Mouse (Mus musculus): ENCODE measurements around the gene Rarg.

Rarg gene

GRCm38 (mm10) chr15:102202971-102203834, 54.1 kb downstream of the Rarg start, which contains the start of gene Zfp740:
Zfp740 (plus strand) TSS chr15:102203249.
- DNase-seq, result peak; percentile 97

- DNase-seq, result no peak
These were observed 58.5 kb downstream of the Rarg start for GRCm38 (mm10) chr15:102198841-102199240.

- DNase-seq, result no peak
These were observed 61.9 kb downstream of the Rarg start for GRCm38 (mm10) chr15:102195373-102195772.

DNA sequence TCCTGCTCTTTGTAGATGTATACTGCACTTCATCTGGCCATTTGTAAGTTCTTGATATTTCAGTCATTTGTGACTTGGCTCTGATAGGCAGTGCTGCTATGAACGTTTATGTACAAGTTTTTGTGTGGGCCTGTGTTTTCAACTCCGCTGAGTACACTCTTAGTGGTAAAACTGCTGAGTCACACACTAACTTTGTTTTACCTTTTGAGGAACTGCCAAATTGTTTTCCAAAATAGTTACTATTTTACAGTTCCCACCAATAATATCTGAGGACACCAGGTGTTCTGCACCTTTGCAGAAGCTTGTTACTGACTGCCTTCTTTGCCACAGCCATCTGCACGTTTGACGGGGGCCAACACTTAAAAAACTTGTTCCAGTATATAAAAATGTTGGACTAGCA, 62.9 kb downstream of the Rarg start:
- DNase-seq, result no peak

DNA sequence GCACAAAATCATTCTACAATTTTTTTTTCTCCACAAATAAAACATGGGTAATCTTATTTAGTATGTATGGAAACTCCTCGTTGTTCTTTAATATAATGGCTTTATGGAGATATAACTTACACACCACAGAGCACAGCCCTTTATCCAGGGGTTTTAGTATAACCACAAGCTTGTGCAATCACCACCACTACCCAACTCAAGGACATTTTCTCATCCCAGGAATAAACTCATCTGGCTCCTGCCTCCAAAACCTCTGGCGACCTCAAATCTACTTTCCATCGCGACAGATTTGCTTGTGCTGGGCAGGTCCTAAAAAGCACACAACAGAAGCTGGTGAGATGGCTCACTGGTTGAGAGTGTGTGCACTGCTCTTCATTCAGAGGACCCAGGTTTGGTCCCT, 63.7 kb downstream of the Rarg start:
- DNase-seq, result no peak

DNA sequence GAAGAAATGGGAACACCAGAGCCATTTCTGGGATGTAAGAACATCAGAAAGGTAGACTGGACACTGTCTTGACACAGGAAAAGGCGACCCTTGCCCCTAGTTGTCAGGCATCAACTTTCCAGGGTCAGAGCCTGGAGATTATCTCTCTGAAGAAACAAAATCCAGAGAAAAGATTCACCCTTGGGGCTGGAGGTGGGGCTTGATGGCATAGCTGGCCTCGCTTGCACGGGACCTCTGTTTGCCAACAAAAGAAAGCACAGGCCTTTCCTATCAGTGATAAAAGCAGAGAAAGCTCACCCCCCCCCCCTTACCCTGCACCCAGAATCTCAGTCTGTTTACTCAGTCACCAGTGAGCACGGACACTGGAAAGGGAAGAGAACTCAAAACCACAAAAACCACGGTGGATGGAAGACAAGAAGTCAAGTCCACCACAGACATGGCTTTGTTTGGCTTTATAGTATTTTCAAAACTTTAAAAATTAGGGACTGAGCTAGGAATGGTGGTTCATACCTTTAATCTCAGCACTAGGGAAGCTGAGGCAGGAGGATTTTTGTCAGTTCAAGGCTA, 64.4 kb downstream of the Rarg start:
- DNase-seq, result no peak

DNA sequence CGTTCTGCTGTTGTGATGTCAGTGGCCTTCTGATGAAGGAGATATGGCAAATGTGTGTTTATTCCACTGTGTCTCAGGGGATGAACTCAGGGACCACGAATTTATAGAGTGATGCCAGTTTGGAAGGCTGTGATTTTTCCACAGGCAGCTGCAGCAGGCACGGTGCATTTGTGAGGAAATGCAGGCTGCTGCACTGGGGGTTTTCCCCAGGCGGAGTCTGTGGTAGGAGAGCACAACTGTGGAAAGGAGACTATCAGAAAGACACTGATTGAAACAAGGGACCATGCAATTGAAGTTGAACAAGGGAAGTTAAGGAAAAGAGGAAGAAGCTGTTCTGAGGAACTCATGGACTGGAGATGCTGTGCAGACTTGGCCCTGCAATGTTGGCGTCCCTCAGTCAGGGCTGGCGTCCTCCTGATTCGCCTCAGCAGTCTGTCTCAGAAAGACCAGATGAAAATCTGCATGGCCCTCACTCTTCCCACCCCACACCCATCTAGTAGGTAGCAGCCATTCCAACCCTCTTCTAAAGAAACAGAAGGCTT, 65.0 kb downstream of the Rarg start:
- DNase-seq, result no peak

- DNase-seq, result no peak
These were observed 65.6 kb downstream of the Rarg start for GRCm38 (mm10) chr15:102191699-102192098.

GRCm38 (mm10) chr15:102188883-102189282, 68.4 kb downstream of the Rarg start:
- no peak for DNase-seq

DNA sequence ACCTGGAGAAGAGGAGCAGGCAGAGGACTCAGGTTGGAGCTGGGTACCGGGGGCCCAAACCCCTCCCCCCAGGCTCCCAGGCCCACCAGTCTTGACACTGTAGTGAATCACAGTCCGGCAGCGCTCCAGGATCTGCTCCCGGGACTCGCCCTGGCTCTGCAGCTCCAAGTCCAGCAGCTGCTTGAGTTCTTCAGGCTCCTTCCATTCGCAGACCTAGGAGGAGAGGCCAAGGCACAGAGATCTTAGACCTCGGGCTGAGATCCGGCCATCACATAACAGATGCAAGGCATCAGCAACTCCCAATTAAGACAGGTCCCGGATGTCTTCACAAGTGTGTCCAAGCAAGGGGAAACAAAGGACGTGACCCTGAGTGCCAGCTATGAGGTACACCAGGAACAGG, 69.2 kb downstream of the Rarg start:
- no peak for DNase-seq

DNA sequence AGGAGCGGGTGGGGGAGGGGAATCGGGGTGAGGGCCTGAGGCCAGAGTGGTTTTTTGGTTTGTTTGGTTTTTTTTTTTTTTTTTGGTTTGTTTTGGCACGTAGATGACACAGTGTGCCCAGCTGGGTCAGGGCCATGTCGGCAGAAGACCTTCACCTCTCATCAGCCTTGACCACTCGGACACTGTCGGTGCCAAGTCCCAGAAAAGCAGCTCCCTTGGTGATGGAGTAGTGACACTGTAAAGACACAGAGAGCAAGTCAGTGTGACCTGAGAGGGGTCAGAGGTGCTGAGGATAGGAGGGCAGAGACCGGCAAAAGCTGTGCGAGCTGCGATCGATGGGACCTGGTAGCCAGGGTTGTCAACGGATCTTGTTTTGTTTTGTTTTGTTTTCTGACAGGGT, 71.1 kb downstream of the Rarg start:
- no peak for DNase-seq
